Mouse (Mus musculus): ENCODE results near the gene Xylt1.

The Xylt1 gene

GRCm38 (mm10) chr7:117559051-117559450, 178.3 kb downstream of the Xylt1 start:
- peak in 1 of 2 experiments; percentile 13 for DNase-seq (ENCODE audit: low spot score in 2 of 2)

GRCm38 (mm10) chr7:117563939-117564499, 183.2 kb downstream of the Xylt1 start:
- DNase-seq (ENCODE audit: low spot score in 2 of 2), result no peak

- no peak for DNase-seq (ENCODE audit: low spot score in 2 of 2)
These were observed 183.8 kb downstream of the Xylt1 start for GRCm38 (mm10) chr7:117564627-117565026.

GRCm38 (mm10) chr7:117566115-117566514, 185.3 kb downstream of the Xylt1 start:
- peak; percentile 37 to 43 for DNase-seq (ENCODE audit: low spot score in 2 of 2)

GRCm38 (mm10) chr7:117566833-117567232, 186.1 kb downstream of the Xylt1 start:
- DNase-seq (ENCODE audit: low spot score in 2 of 2), result no peak

GRCm38 (mm10) chr7:117567252-117567651, 186.5 kb downstream of the Xylt1 start:
- DNase-seq (ENCODE audit: low spot score in 2 of 2), result peak in 1 of 2 experiments; percentile 6

GRCm38 (mm10) chr7:117567653-117568340, 187.0 kb downstream of the Xylt1 start:
- DNase-seq (ENCODE audit: low spot score in 2 of 2), result peak; percentile 38 to 56

- no peak for DNase-seq (ENCODE audit: low spot score in 2 of 2)
These were observed 190.4 kb downstream of the Xylt1 start for GRCm38 (mm10) chr7:117571131-117571530.

- no peak for DNase-seq (ENCODE audit: low spot score in 2 of 2)
These were observed 190.9 kb downstream of the Xylt1 start for GRCm38 (mm10) chr7:117571713-117572112.

- no peak for DNase-seq (ENCODE audit: low spot score in 2 of 2)
These were observed 192.4 kb downstream of the Xylt1 start for GRCm38 (mm10) chr7:117573170-117573569.

GRCm38 (mm10) chr7:117575417-117575816, 194.6 kb downstream of the Xylt1 start:
- DNase-seq (ENCODE audit: low spot score in 2 of 2), result no peak

- no peak for DNase-seq (ENCODE audit: low spot score in 2 of 2)
These were observed 196.3 kb downstream of the Xylt1 start for GRCm38 (mm10) chr7:117577035-117577434.

GRCm38 (mm10) chr7:117585164-117585563, 204.4 kb downstream of the Xylt1 start:
- DNase-seq (ENCODE audit: low spot score in 2 of 2), result no peak

GRCm38 (mm10) chr7:117586811-117587210, 206.0 kb downstream of the Xylt1 start:
- DNase-seq (ENCODE audit: low spot score in 2 of 2), result no peak

- no peak for DNase-seq (ENCODE audit: low spot score in 2 of 2)
These were observed 206.6 kb downstream of the Xylt1 start for GRCm38 (mm10) chr7:117587234-117587929.

GRCm38 (mm10) chr7:117588426-117588825, 207.6 kb downstream of the Xylt1 start:
- no peak for DNase-seq (ENCODE audit: low spot score in 2 of 2)

GRCm38 (mm10) chr7:117589359-117589758, 208.6 kb downstream of the Xylt1 start:
- DNase-seq (ENCODE audit: low spot score in 2 of 2), result no peak

GRCm38 (mm10) chr7:117589820-117590219, 209.0 kb downstream of the Xylt1 start:
- DNase-seq (ENCODE audit: low spot score in 2 of 2), result no peak

- peak; percentile 46 to 53 for DNase-seq (ENCODE audit: low spot score in 2 of 2)
These were observed 213.4 kb downstream of the Xylt1 start for GRCm38 (mm10) chr7:117594191-117594590.

- DNase-seq (ENCODE audit: low spot score in 2 of 2), result no peak
These were observed 214.4 kb downstream of the Xylt1 start for GRCm38 (mm10) chr7:117595029-117595695.

- DNase-seq (ENCODE audit: low spot score in 2 of 2), result no peak
These were observed 219.7 kb downstream of the Xylt1 start for GRCm38 (mm10) chr7:117600443-117600842.

- no peak for DNase-seq (ENCODE audit: low spot score in 2 of 2)
These were observed 229.7 kb downstream of the Xylt1 start for GRCm38 (mm10) chr7:117610439-117610838.
